Mouse (Mus musculus) small intestine, adult 2 months (tissue): Measurements from ENCODE around the gene C2cd5.

Experiments used
- CTCF ChIP-seq: fragments of 200-500 bp; IDR thresholded peaks from 2 replicates; pipeline ENCODE4 v1.5.1; 2012; ENCODE audit warnings: low read depth, mild to moderate bottlenecking, control low read depth, inconsistent platforms, low read length, moderate library complexity, mixed read lengths; ENCODE audit not compliant: insufficient replicate concordance, insufficient read length; ENCODE audit errors: extremely low read depth
- POLR2A ChIP-seq: fragments of 200-500 bp; IDR thresholded peaks from 2 replicates; pipeline ENCODE4 v1.6.1; 2012; ENCODE audit warnings: low read depth, mild to moderate bottlenecking, control low read depth, inconsistent platforms, low read length, moderate library complexity

DNA sequence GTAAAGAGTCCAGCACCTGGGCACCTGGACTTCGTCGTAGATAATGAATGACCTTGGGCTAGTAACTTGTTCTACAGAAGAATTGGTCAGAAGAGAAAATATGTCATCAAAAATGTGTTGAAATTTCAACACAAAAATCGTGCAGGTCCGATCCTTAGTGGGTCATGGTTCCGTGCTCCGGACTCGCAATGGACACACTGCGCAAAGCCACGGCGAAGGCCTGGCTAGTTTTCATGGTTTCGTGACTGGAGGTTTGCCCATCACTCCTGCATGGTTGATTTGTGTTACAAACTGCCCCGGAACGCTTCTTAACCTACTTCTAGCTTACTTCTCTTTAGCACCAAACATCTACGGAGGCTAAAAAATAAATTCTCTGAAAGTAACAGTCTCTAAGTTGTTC is 137.1 kb downstream of the C2cd5 start:
- TF ChIP-seq POLR2A (no peak), CTCF (no peak)
